Mouse (Mus musculus) left cerebral cortex, adult 9 months (tissue): ENCODE measurements around the gene Anks6.

ENCODE experiments used
- DNase-seq, 2 experiments: peaks; one replicate each; pipeline ENCODE4 v3.0.0; 2022; ENCODE audit warnings: low spot score in 2 of 2

Anks6 gene

GRCm38 (mm10) chr4:47046974-47047373 is 10.3 kb downstream of the Anks6 start:
- DNase-seq = no peak

- DNase-seq = no peak
Observed at GRCm38 (mm10) chr4:47043866-47044265, 13.4 kb downstream of the Anks6 start.

- no peak for DNase-seq
Observed at GRCm38 (mm10) chr4:47039586-47039985, 17.6 kb downstream of the Anks6 start.

GRCm38 (mm10) chr4:47037321-47037657 is 19.9 kb downstream of the Anks6 start:
- DNase-seq = peak in 1 of 2 experiments; percentile 85

- no peak for DNase-seq
Observed at GRCm38 (mm10) chr4:47036486-47037320, 20.5 kb downstream of the Anks6 start.

- no peak for DNase-seq
Observed at GRCm38 (mm10) chr4:47035536-47035935, 21.7 kb downstream of the Anks6 start.

- no peak for DNase-seq
Observed at GRCm38 (mm10) chr4:47032171-47032570, 25.1 kb downstream of the Anks6 start.

GRCm38 (mm10) chr4:47028791-47029190 is 28.4 kb downstream of the Anks6 start:
- DNase-seq = no peak

- DNase-seq = no peak
Observed at GRCm38 (mm10) chr4:47023949-47024348, 33.3 kb downstream of the Anks6 start.

GRCm38 (mm10) chr4:47022804-47023603 is 34.2 kb downstream of the Anks6 start:
- DNase-seq = no peak

GRCm38 (mm10) chr4:47020563-47020962 is 36.7 kb downstream of the Anks6 start:
- DNase-seq = peak in 1 of 2 experiments; percentile 76

GRCm38 (mm10) chr4:47015156-47015555 is 42.1 kb downstream of the Anks6 start:
- DNase-seq = no peak

- no peak for DNase-seq
Observed at GRCm38 (mm10) chr4:47012476-47012875, 44.8 kb downstream of the Anks6 start.

GRCm38 (mm10) chr4:47010400-47011231 is 46.6 kb downstream of the Anks6 start:
- DNase-seq = peak in 1 of 2 experiments; percentile 65

GRCm38 (mm10) chr4:47000626-47001395 is 56.4 kb downstream of the Anks6 start:
- DNase-seq = no peak

GRCm38 (mm10) chr4:46997969-46998368 is 59.3 kb downstream of the Anks6 start:
- no peak for DNase-seq

- DNase-seq = no peak
Observed at GRCm38 (mm10) chr4:46992827-46993473, 64.3 kb downstream of the Anks6 start.

- no peak for DNase-seq
Observed at GRCm38 (mm10) chr4:46991959-46992316, 65.3 kb downstream of the Anks6 start.

- peak in 1 of 2 experiments; percentile 65 for DNase-seq
Observed at GRCm38 (mm10) chr4:46991016-46991958, 65.9 kb downstream of the Anks6 start, which contains the start of gene Gabbr2. Gene Gabbr2 (minus strand): TSS chr4:46991873.
